Mouse (Mus musculus): ENCODE measurements around the gene Bsn.

Gene Bsn

GRCm38 (mm10) chr9:108052885-108053664 is 137.1 kb downstream of the Bsn start, which contains the start of gene Amigo3:
Gene Amigo3, plus strand, starts transcription at chr9:108053159.
- TF ChIP-seq GATA4 (IDR thresholded peaks at IDR 0.05; ENCODE audit: insufficient replicate concordance, low read length): no peak

DNA sequence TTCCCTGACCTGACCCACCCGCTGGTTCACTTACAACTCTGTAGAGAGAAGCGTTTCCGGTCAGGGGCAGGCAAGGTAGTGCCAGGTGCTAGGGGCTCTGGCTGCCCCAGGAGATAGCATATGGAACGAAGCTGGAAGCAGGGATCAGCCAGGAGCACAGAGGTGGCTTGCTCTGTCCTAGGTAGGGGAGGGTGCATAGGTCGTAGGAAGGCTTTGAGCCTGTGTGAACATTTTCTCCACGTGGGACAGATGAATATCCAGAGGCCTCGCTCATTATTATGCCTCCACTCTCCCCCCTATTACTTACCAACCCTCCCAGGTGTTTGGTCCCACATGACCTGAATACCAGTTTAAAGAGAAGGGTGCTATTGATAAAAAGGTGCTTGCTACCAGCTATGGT is 137.8 kb downstream of the Bsn start:
- no peak for TF ChIP-seq GATA4 (IDR thresholded peaks at IDR 0.05; ENCODE audit: insufficient replicate concordance, low read length)

- no peak for TF ChIP-seq GATA4 (IDR thresholded peaks at IDR 0.05; ENCODE audit: insufficient replicate concordance, low read length)
Measured at GRCm38 (mm10) chr9:108051931-108052220, 138.3 kb downstream of the Bsn start.

DNA sequence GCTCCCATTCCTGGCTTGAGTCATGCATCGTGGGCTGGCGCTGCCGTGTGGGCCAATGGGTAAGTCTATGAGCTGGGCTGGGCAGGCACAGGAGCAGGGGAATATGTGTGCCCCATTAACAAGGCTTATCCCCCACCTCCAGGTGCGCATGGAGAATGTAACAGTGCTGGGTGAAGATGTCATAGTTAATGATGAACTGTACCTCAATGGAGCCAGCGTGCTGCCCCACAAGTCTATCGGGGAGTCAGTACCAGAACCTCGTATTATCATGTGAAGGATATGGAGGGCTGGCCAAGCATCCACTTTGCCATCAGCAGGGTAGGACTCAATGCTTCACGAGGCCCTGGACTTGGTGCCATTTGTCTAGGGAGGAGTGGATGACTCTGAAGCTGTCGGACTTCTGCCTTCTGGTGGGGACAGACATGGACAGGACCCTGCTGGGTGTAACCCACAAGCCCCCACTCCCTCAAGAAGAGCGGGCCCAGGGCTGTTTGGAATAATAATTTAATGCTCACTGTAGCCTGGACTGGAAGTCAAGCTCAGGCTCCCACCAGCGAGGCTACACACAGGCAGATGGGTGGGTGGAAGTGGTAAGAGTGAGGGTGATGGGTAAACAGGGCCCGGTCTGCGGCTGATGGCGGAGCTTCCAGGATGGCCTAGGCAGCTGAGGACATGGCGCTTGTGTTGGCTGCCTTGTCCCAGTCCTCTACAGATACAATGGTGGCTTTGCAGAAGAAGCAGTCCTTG is 138.8 kb downstream of the Bsn start:
- TF ChIP-seq GATA4 (IDR thresholded peaks at IDR 0.05; ENCODE audit: insufficient replicate concordance, low read length): no peak

- TF ChIP-seq GATA4 (IDR thresholded peaks at IDR 0.05; ENCODE audit: insufficient replicate concordance, low read length): no peak
Measured at GRCm38 (mm10) chr9:108049561-108050251, 140.5 kb downstream of the Bsn start.

GRCm38 (mm10) chr9:108049016-108049455 is 141.1 kb downstream of the Bsn start, which contains the start of gene Gmppb:
Gene Gmppb, plus strand, starts transcription at chr9:108049242.
- no peak for TF ChIP-seq GATA4 (IDR thresholded peaks at IDR 0.05; ENCODE audit: insufficient replicate concordance, low read length)

GRCm38 (mm10) chr9:108048566-108048955 is 141.6 kb downstream of the Bsn start:
- TF ChIP-seq GATA4 (IDR thresholded peaks at IDR 0.05; ENCODE audit: insufficient replicate concordance, low read length): no peak

- no peak for TF ChIP-seq GATA4 (IDR thresholded peaks at IDR 0.05; ENCODE audit: insufficient replicate concordance, low read length)
Measured at GRCm38 (mm10) chr9:108047601-108048565, 142.3 kb downstream of the Bsn start.

DNA sequence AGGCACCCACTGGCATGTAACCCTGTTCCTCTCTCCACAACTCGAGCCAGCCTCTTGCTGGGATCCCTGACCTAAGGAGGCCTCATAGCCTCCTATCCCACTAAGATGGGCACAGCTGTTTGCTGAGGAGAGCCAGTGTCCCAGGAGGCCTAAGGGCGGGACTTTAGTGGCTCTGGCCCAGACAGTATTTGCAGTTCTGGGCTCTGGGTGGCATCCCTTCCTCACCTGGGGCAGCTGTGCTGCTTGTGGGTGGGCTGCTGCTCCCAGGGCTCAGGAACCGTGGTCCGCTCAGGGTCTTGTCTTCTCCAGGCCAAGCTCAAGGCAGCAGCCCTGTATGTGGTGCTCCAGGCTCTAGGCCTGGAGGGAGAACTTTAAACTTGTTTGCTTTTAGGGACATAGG is 143.6 kb downstream of the Bsn start:
- TF ChIP-seq GATA4 (IDR thresholded peaks at IDR 0.05; ENCODE audit: insufficient replicate concordance, low read length): no peak
